Mouse (Mus musculus) cerebellum, postnatal 25 days (tissue): ENCODE measurements around the gene Gnaq.
"Not testable (repeated sequence)": the region's sequence is repeated elsewhere in the genome, so short reads cannot be mapped to it uniquely, and the experiment has no call there.

Source experiments
- DNase-seq, 2 experiments: peaks; one replicate each; pipeline ENCODE4 v3.0.0; 2021; ENCODE audit warnings: mixed read lengths in 2 of 2

The Gnaq gene

DNA sequence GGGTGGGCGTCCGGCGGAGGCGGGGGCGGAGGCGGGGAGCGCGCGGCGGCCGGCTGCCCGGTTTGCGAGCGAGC lies at the start of gene Gnaq:
TSS of gene Gnaq (plus strand) at position 41 of the 74 bp plus-strand sequence.
- no peak for DNase-seq

DNA sequence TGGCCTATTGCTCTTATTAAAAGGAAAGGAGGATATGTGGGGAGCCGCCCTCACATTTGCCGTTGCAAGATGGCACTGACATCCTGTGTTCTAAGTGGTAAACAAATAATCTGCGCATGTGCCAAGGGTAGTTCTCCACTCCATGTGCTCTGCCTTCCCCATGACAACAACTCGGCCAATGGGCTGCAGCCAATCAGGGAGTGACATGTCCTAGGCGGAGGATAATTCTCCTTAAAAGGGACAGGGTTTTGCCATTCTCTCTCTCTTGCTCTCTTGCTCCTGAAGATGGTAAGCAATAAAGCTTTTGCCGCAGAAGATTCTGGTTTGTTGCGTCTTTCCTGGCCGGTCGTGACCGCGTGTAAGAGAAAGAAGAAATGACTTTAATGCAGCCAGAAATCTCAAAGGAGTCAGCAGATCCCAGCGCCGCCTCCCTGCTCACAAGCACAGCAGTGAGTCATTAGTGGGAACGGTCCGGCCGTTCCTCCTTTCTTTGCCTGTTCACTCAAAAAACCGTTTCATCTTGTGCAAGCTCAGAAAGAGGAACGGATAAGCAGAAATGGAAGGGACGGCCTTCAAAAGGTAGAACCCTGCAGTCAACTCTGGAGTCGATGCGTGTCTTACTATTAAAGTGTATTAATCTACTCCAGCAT lies 48.5 kb upstream of the Gnaq start:
- DNase-seq: not testable (repeated sequence)

DNA sequence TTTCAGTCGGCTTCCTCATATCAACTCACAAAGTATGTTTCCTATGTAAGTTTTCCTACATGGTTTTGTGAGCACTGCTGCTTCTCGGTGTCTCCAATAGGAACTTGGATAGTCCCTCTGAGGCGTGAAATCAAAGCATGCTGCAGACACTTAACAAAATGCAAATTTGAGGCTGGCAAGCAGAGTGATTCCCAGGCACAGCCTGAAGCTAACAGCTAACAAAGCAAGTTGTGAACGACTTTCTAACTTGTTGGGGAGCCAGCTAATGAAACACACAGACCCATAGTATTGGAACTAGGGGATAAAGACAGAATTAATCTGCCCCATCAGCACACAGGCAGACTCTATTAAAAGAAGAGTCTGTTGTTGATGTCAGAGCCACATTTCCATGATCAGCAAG lies 47.4 kb upstream of the Gnaq start:
- no peak for DNase-seq

DNA sequence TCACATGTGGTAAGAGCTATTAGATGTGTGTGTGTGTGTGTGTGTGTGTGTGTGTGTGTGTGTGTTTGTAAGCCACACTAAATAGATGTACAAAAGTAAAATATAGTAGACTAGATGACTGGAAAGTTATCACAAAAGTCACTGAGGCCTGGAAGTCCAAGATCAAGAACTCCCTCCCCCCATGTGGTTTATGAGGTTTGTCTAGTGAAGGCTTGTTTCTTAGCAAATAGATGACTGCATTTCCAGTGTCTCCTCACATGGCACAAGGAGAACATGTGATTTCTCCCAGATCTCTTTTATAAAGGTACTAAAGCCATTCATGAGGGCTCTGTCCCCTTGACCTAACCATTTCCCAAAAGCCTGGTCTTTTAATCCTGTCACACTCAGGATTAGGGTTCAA lies 46.5 kb upstream of the Gnaq start:
- no peak for DNase-seq

DNA sequence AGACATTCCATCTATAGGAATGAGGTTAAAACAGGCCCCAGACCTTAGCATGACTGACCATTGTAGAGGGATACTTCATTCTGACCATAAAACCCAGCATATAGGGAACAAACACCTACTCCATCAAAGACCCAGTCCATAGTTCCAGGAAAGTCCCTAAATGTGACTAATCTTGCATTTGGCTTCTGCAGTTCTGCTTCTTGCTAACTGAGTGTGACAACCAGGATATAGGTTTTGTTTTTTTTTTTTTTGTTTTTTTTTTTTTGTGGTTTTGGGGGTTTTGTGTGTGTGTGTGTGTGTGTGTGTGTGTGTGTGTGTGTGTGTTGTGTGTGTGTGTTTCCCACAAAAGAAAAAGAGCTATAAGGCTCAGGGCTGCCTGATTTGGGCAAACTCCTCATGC lies 46.0 kb upstream of the Gnaq start:
- no peak for DNase-seq

DNA sequence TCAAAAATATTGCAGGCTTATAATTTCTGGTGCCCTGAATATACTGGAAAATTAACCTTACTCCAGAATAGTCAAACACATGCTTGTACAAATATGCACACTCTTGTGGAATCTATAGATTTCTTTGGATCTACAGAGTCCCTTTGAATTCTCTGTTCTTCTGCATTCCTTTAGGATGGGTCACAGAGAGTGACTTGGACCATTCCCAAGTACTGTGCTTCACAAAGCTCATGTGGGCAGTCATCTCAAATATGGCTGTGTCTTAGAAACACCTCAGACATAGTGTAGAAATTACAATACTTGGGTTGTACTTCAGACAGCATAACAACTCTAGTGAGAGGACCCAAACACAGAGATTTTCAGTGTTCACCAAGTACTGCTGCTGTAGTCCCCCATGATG lies 45.2 kb upstream of the Gnaq start:
- no peak for DNase-seq

DNA sequence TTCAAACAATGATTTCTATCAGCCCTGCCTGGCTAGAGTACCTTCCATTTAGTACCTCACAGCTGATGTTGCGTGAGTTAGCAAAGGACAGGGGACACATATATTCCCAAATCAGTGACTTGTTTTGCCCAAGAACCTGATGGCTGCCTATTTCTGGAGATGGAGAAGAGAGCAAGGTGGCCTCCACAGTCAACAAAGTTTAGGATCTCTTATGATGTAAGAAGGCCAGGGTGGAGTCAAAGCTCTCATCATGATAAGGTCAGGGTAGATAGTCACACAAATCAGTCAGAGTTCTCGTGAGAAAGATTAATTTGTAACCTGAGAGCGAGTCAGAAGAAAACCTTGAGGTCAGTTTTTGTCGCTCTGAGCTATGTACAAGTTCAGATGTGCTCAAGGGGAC lies 39.0 kb upstream of the Gnaq start:
- no peak for DNase-seq

DNA sequence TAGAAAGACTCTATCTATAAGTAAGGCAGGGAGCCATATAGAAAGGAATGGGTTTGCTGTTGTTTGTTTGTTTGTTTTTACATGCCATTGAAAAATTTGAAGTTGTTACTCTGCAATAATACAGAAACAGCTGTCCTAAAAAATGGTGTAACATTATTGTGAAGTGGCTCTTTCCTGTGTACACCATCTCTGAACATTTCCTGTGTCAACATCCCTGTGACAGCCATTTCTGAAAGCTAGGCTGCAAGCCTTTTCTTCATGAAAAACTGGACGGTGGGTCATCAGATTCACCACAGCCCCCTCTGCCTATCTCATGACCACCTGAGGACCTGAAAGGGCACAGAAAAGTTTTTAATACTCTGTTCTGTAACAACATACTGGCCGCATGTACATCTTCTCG lies 22.7 kb upstream of the Gnaq start:
- no peak for DNase-seq

DNA sequence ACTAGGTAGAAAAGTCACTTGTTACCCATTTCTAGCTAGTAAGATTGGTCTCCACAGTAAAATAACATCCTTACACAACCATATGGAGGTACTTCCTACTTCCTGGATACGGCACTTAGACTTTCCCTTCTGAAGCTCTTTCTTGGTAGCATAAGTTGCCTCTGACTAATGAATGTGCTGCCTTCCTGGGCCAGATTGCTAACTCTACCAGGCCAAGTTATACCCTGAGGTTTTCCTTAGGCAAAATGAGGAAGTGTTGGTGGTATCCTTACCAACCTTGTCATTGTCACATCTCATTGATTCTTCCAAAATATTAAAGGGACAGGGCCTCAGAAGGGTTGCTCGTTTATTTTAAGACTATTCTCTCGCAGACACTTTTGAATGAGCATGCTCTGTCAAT lies 22.0 kb upstream of the Gnaq start:
- DNase-seq: no peak

DNA sequence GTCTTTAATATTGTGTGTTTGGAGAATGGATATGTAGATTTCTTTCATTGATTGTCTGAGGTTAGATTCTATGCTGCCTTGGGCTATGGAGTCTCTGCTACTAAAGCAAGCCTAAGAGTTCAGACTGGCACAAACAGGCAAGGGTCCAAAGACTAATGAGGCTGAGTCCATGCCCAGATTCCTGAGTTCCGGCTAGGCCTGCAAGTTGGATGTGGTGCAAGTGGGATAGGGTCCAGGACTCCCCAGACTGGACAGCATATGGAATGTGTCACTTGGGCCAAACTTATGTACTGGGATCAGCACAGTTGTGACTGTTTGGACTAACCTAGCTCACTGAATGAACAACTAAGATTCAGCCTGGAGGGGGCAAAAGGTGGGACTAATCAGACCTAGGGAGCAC lies 19.3 kb upstream of the Gnaq start:
- DNase-seq: peak; percentile 93 to 95

DNA sequence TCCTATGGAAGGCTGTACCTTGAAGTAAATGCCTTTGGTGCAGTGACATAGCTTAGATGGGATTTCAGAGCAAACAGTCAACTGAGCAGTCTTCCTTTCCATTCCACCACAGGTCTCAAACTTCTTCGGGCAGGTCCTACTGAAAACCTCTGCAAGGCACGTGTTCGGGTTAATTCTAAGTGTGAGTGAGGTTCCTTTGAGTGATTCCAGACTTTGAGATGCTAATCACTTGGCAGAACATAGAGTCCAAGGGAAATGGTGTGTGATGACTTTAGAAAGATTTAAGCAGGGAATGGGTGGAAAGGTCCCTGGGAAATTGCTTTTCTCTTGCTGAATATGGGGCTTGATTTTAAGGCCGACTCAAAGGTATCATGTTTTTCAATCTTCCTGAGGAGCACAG lies 14.2 kb upstream of the Gnaq start:
- DNase-seq: no peak

DNA sequence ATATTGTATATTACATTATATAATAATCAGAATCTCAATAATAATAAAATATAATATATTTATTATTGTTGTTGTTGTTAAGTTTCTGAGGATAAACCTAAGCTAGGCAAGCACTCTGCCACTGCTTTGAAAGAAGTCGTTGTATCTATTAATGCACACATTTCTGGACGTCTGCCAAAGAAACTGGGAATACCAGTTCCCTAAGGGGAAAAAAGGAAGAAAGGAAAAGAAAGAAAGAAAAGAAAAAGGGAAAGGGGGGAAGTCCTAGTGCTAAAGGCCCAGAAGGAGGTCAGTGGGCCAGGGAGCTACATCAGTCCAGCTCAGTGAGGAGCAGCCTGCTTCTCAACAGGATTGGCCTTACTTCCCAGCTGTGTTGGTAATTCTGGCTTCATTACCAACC lies 11.3 kb upstream of the Gnaq start:
- DNase-seq: no peak

DNA sequence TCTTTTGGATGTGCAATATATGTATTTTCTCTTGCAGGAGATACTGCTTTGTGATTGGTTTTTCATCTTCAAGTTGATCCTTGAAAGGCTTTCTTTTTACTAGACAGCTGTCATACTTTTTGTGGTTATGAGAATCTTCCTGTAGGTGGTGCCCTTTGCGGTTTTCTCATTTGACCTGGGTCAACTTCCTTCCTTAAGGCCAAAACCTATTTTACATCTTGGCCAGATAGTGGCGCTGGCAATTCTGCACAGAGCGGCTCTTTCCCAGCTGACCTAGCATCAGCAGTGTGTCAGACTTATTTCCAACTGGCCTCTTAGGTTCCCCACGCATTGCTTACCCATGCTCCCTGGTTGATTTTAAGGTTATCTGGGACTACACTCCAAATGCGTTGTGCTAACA lies 3.9 kb upstream of the Gnaq start:
- DNase-seq: peak in 1 of 2 experiments; percentile 36

DNA sequence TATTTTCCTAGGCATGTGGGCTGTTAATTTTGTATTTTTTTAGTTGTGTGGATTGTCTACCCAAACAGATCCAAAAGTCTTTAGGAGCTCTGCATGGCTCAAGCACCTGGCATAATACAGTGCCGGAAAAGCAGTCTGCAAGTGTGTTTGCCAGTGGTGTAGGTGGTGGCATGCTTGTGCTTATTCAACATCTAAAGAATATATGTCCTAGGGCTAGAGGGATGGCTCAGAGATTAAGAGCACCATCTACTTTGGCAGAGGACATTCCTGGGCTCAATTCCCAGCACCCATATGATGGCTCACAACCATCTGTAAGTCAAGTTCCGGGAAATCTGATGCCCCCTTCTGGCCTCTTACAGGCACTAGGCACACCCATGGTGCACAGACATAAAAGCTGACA lies 3.5 kb upstream of the Gnaq start:
- no peak for DNase-seq

DNA sequence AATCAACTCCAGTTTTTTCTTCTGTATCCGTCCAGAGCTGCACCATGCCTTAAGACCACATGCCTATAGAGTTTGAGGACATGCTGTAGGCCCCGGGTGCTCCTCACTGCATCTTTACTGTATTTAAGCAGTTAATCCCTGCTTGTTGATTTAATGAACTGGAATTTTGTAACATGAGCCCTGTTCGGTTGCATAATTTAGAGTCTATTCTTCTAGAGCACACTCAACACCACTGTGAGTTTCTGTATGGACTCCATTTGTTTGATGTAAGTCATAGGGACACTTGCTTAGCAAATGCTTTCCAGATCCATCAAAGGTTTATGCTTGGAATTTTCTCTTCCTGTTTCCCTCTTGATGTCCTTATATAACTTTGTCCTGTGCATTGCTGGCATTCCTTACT lies 2.2 kb upstream of the Gnaq start:
- DNase-seq: no peak

DNA sequence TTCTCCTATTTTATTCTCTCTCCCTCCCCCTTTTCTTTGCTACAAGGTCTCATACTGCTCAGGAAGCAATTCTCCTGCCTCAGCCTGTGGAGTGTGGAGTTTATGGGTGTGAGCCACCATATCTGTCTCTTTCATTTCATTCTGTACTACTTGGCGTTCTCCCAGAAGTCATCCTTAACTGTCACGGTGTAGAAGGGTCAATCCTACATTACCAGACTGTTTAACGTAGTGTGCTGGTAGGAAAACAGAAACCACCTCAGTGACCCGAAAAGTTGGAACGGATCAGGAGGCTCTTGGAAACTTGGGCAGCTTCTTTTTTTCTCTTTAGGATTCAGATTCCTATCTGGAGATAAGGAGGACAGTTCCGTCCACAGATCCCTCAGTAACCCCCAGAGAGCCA lies 800 bp upstream of the Gnaq start:
- no peak for DNase-seq

DNA sequence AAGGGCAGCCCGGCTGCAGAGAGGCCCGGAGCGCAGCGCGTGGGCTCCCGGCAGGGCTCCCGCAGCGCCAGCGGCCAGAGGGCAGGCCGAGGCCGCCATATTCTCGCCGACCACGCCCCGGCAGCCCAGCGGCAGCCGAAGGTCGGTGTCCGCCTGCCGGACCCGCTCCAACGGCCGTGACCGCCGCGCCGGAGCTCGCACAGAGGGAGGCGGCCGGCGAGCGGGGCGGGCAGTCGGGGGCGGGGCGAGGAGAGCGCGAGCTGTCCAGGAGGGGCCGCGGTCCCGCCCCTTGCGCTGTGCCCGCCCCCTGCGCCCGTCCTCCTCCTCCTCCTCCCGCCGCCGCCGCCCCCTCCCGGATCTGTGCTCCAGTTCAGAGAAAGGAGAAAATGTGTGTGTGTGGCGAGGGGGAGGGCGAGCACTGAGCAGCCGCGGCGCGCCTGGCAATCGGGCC lies 266 bp upstream of the Gnaq start:
- peak; percentile 91 to 98 for DNase-seq

DNA sequence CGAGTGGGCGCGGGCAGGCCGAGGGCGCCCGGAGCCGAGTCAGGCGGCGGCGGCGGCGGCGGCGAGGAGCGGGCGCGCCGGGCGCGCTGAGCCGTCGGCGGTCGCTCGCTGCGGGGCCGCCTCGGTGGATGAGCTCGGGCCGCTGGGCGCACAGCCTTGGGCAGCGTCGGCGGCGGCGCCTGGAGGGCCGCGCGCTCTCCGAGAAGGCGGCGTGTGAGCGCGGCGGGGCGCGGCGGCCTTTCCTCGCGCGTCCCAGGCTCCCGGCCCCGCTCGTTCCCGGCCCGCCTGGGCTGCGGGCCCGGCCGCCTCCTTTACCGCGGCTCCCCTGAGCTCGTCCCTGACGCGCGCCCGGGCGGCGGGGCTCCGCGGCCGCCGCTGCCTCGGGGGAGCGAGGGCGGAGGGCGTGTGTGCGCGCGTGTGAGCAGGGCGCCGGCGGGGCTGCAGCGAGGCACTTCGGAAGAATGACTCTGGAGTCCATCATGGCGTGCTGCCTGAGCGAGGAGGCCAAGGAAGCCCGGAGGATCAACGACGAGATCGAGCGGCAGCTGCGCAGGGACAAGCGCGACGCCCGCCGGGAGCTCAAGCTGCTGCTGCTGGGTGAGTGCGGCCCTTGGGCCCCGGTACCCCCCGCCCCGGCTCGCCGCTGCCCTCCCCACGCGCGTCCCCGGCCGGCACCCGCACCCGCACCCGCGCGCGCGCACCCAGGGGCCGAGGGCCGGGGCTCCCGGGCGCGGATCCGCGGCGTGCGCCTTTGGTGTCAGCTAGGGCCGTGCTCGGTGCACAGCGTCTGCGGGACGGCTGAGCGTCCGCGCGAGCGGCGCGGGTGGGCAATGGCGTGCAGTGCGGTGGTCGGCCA lies 462 bp downstream of the Gnaq start:
- DNase-seq: peak; percentile 86 to 88

DNA sequence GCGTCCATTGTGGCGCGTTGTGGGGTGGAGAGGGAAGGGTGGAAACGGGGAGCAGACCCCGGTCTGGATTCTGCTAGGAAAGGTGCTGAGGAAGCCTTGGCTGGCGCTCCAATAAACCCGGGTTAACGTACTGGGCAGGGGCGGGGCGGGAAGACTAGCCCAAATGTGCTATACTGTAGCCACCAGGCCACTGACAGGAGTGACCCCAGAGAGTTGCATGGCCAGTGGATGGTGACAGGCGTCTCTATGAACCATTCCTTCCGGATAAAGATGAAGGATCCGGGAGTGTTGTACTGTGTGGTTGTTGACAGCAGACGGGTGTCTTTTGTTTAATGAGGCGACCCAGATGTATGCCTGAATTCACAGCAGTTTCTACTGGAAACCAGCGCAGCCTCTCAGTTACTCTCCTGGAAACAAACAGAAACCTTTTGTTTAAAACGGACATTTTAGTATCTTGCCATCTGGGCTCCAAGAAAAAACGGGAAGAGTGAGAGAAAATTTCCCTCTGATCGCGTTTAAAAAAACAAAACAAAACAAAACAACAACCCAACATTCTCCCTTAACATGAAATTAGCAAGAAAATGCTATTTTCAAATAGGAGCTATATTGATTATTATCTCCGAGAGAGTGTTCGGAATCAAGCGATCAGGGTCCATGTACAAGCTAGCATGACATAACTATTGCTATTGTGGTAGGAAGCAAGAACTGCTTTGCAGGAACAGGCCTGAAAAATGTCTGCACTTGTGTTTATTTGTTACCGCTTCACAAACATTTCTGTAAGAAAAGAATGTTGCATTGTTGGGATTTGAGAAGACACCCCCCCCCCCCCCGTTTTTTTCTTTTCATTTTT lies 1.3 kb downstream of the Gnaq start:
- no peak for DNase-seq

DNA sequence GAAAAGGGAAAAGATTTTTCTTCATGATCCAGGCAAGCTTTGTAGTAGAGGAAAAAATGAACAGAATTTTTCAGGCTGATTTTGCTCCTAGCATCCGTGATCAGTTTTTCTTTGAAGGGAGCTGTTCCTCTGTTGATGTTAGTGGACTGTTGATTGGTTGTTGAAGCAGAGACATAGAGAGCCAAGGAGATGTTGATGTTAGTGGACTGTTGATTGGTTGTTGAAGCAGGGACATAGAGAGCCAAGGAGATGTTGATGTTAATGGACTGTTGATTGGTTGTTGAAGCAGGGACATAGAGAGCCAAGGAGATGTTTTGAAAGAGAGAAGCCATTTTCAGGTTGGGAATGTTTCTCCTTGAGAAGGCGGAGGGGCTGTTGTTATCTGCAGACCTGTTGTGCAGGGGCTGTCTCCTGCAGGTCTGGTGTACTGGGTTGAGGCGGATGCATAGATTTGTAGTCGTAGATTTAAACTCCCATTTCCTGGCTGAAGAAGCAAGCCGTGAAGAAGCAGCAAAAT lies 5.5 kb downstream of the Gnaq start:
- peak in 1 of 2 experiments; percentile 25 for DNase-seq

DNA sequence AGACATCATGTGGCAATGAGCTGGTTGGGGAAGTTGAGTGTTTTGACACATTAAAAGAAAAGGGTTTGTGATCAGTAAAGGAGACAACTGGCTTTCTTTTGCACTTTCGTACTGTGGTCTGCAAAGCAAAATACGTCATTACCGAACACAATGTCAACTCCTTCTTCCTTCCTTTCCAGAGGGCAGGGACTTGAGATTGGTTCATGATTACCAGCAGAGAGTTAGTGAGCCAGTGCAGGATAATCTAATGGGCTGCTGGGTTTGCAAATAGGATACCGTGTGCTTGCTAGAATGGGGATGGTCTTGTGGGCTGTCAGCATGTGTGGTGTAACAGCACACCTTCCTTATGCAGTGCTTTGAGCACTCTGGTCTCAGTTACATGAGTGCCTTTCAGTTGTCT lies 8.1 kb downstream of the Gnaq start:
- DNase-seq: no peak

DNA sequence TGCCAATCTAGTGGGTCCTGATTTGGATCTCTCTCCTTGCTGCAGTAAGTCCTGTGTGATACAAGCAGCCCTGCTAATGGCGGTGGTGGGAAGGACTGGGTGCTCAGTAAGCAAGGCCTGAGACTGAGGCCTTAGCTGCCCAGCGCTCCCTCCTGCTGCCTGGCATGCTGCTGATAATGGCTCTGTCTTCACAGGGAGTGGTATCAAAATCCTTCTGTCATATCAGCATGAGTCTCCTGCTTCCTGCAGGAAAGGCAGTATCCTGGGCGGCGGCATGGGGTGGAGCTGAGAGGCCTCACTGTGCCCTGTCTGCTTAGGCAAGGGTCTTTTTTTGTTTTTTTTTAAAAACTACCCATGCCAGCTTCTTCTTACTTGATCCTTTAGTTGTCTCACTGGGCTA lies 9.2 kb downstream of the Gnaq start:
- peak in 1 of 2 experiments; percentile 27 for DNase-seq

DNA sequence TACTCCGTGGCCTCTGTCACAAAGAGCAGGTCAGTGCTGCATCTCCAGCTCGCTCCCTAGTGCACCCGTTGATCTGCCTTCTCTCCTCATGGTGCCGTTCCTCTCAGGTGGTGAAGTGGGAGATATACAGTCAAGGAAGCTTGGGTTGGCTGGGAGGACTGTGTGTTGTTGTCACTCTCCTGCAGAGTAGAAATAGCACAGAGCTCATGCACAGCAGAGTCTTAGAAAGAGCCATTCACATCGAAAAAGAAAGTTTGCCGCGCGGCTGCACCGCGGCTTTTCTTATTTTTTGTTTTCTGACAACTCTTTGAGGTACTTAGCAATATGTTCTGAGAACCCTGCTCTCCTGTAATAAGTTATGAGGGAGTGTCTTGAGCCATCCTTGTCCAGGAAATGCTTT lies 10.4 kb downstream of the Gnaq start:
- no peak for DNase-seq

DNA sequence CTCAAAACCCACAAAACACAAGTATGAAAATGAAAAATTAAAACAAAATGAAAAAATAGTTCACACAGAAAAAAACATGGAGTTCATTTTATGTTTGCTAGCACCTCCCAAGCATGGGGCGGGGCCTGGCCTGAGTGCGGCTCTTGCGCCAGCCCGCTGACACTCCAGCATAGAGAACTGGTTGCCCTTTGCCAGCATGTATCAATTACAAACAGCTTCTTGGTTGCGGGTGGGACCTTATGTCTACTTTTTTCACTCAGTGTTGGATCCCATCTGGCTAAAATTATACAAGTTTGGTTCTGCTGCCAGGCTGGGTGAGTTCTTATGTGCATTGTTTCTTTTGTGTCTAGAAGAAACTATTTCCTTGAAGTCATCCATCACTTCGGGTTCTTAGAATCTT lies 14.8 kb downstream of the Gnaq start:
- DNase-seq: no peak
